Mouse (Mus musculus) hindbrain, embryonic 11.5 days (tissue): Measurements from ENCODE around the gene Gm8247. TPM values are rescaled to one million over a fixed set of nuclear protein-coding genes. Genes with fewer than 3 reads are reported as not detected.
"Not testable (repeated sequence)": the region's sequence is repeated elsewhere in the genome, so short reads cannot be mapped to it uniquely, and the experiment has no call there.

ENCODE experiments used
- ATAC-seq: fragments of 200-750 bp; cut with Nextera tagmentation; 2 replicates; pipeline ENCODE4 v1.8.0; 2017; ENCODE audit warnings: mild to moderate bottlenecking, moderate TSS enrichment, moderate library complexity; ENCODE audit not compliant: low FRiP score
- DNase-seq: peaks from one replicate; pipeline ENCODE4 v3.0.0-alpha.2; 2015; ENCODE audit warnings: low spot score
- H3K27ac ChIP-seq: fragments of 300-500 bp; sonication (generic); 2 replicates; pipeline ENCODE4 v1.5.1; 2014; ENCODE audit warnings: mild to moderate bottlenecking, low read depth, low read length
- H3K27me3 ChIP-seq: fragments of 300-500 bp; sonication (generic); 2 replicates; pipeline ENCODE4 v1.6.1; 2014; ENCODE audit warnings: mild to moderate bottlenecking, low read length, moderate library complexity, mixed read lengths; ENCODE audit not compliant: control insufficient read depth, insufficient read depth
- H3K36me3 ChIP-seq: fragments of 300-500 bp; sonication (generic); 2 replicates; pipeline ENCODE4 v1.6.1; 2014; ENCODE audit warnings: mild to moderate bottlenecking, low read length, moderate library complexity, mixed read lengths; ENCODE audit not compliant: control insufficient read depth, insufficient read depth
- H3K4me1 ChIP-seq: fragments of 300-500 bp; sonication (generic); replicated peaks from 2 replicates; pipeline ENCODE4 v1.6.1; 2014; ENCODE audit warnings: low read length, mixed read lengths; ENCODE audit not compliant: control insufficient read depth, insufficient read depth
- H3K4me2 ChIP-seq: fragments of 300-500 bp; sonication (generic); replicated peaks from 2 replicates; pipeline ENCODE4 v1.6.1; 2014; ENCODE audit warnings: mild to moderate bottlenecking, low read depth, low read length
- H3K4me3 ChIP-seq: fragments of 300-500 bp; sonication (generic); 2 replicates; pipeline ENCODE4 v1.5.1; 2014; ENCODE audit warnings: low read depth, low read length
- H3K9ac ChIP-seq: fragments of 300-500 bp; sonication (generic); 2 replicates; pipeline ENCODE4 v1.6.1; 2014; ENCODE audit warnings: low read depth, low read length
- H3K9me3 ChIP-seq: fragments of 300-500 bp; sonication (generic); 2 replicates; pipeline ENCODE4 v1.6.1; 2016; ENCODE audit warnings: low read length; ENCODE audit not compliant: control insufficient read depth
- WGBS: fragments of 180-500 bp; shearing (Covaris S2); extraction: QIAGEN DNeasy Blood & Tissue Kit; methylation state at CpG from one replicate; pipeline ENCODE4 v1.1.7; 2014; 5-methylcytosine and 5-hydroxymethylcytosine counted together
- polyA plus RNA-seq: library from polyadenylated mRNA; unstranded; fragments of >200 nt; fragmentation: Nextera tagmentation; extraction: Ambion mirVana; gene quantifications from 2 replicates; pipeline ENCODE4 v1.2.1, GENCODE M21; 2014

The Gm8247 gene
- 0.14 TPM in 1 of 2 replicates, not detected in the other for polyA plus RNA-seq

DNA sequence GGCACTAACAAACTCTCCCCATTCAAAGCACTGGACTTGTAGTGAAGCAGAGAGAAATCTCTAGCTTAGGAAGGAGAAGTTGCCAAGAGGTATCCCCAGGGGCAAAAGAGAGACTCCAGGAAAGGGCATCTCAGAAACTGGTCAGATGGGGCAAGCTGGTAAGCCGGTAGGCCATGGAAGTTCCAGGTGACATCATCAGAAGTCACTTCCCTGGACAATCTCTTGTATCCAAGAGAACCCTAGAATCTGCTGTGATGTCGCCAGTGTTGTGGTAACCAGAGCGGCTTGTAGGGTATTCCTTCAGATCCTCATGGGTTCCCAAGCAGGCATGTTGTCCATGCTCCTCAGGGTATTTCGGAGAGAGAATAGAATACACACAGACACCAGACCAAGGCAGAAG, at the start of gene Gm8247:
Gm8247 (plus strand) TSS at position 301 of the 400 bp plus-strand sequence.
- H3K4me3 ChIP-seq, H3K4me2 ChIP-seq, H3K27me3 ChIP-seq, H3K27ac ChIP-seq, H3K9ac ChIP-seq, H3K9me3 ChIP-seq, H3K4me1 ChIP-seq, H3K36me3 ChIP-seq, ATAC-seq, DNase-seq: not testable (repeated sequence)
- 90% methylated on average over 4 of the region's 4 CpGs for WGBS

DNA sequence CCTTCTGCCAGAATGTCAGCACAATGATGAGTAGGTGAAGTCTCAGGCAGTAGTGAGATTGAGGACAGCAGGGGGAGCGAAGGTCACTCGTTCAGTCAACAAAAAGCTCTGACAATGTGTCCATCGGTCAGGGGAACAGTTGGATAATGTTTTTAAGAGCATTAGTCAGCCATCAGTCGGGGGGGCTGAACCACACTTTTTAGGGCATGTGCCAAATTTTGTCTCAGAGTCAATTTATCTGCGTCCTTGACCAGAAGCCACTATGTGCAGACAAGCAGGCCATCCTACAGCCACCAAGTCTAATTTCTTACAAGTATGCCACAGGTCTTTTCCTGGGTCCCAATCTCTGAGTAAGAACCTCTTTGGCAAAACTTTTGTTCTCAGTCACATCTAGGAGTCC, 35.0 kb upstream of the Gm8247 start:
- not testable (repeated sequence) for H3K36me3 ChIP-seq, H3K9ac ChIP-seq, H3K27me3 ChIP-seq, H3K9me3 ChIP-seq, ATAC-seq, H3K4me3 ChIP-seq, H3K4me2 ChIP-seq, H3K4me1 ChIP-seq, DNase-seq, H3K27ac ChIP-seq
- WGBS, result 90% methylated on average over 3 of the region's 5 CpGs

DNA sequence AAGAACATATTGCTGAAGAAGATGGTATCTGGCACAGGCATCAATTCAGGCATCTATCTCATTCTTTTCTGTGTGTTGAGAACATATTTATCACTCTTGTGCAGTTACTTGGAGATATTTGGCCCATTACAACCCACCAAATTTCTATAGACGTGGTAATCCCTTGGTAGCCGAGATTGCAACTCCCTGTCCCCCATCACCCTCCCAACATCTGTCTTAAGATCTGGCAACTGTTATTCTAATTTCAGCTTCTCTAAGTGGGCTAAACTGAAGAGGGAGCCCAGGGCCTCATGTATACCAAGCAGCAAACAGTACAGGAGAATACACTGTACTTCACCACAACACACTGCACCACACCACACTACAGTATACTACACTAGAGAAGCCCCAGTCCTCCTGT, 8.8 kb downstream of the Gm8247 start:
- not testable (repeated sequence) for H3K9ac ChIP-seq, H3K27me3 ChIP-seq, ATAC-seq, H3K4me3 ChIP-seq, H3K4me1 ChIP-seq, H3K9me3 ChIP-seq, DNase-seq, H3K36me3 ChIP-seq, H3K27ac ChIP-seq, H3K4me2 ChIP-seq
- 82% methylated on average over 2 of the region's 2 CpGs for WGBS

DNA sequence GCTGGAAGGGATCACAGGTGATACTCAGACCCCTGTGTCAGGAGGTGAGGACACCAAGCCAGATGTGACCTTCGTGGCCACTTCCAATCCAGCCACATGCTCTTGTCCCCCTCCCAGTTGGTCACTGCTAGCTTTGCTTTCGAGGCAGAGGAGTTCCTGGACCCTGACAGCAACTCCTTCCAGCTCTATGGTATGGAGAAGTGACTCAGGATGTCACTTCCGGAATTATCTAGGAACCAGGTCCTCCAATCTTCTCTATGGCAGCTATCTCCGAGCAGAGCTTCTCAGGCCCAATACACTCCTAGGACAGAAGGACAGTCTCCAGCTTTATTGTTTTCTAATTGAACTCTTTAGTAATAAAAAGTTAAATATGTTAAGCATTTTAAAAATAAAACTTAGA, 44.8 kb downstream of the Gm8247 start, which contains the start of gene Gm5624:
Gm5624 (minus strand) TSS at position 202 of the 400 bp plus-strand sequence.
- H3K4me1 ChIP-seq, H3K9ac ChIP-seq, DNase-seq, H3K27ac ChIP-seq, H3K4me2 ChIP-seq, H3K27me3 ChIP-seq, H3K9me3 ChIP-seq, ATAC-seq, H3K4me3 ChIP-seq, H3K36me3 ChIP-seq: not testable (repeated sequence)
- 87% methylated on average over 4 of the region's 4 CpGs for WGBS

Other genes with a start within 250 kb of the Gm8247 start
- not detected in 2 replicates for gene Gm5930, start 244.6 kb upstream of the Gm8247 start, polyA plus RNA-seq
- not detected in 2 replicates for gene Gm8229, start 217.8 kb upstream of the Gm8247 start, polyA plus RNA-seq
- gene Gm3371, start 172.5 kb upstream of the Gm8247 start, polyA plus RNA-seq, result not detected in 2 replicates
- gene Gm8232, start 149.5 kb upstream of the Gm8247 start, polyA plus RNA-seq, result not detected in 2 replicates
- 0.27 and 0.45 TPM in 2 replicates for gene BC061237, start 90.7 kb upstream of the Gm8247 start, polyA plus RNA-seq
- gene Gm17093, start 64.9 kb upstream of the Gm8247 start, polyA plus RNA-seq, result not detected in 2 replicates
- gene Gm5624, start 44.8 kb downstream of the Gm8247 start, polyA plus RNA-seq, result not detected in 2 replicates
- gene Gm8257, start 123.3 kb downstream of the Gm8247 start, polyA plus RNA-seq, result not detected in 2 replicates
- gene Gm8267, start 167.2 kb downstream of the Gm8247 start, polyA plus RNA-seq, result not detected in 2 replicates